Mouse (Mus musculus) layer of hippocampus, adult 18-20 months (tissue): Measurements from ENCODE around the gene Acad10. TPM values are rescaled to one million over a fixed set of nuclear protein-coding genes. Genes with fewer than 3 reads are reported as not detected.

ENCODE experiments used
- DNase-seq, 2 experiments: peaks; one replicate each; pipeline ENCODE4 v3.0.0; 2022; ENCODE audit warnings: low spot score in 2 of 2
- total RNA-seq, 2 experiments: library from RNA; stranded (reverse); gene quantifications; 2 replicates each; pipeline ENCODE4 v1.2.3; 2021

Acad10 gene
- total RNA-seq, 2 experiments from 2014 or later: 3.7 to 5.8 TPM

GRCm38 (mm10) chr5:121597991-121598537, 62.2 kb downstream of the Acad10 start:
- DNase-seq: no peak

DNA sequence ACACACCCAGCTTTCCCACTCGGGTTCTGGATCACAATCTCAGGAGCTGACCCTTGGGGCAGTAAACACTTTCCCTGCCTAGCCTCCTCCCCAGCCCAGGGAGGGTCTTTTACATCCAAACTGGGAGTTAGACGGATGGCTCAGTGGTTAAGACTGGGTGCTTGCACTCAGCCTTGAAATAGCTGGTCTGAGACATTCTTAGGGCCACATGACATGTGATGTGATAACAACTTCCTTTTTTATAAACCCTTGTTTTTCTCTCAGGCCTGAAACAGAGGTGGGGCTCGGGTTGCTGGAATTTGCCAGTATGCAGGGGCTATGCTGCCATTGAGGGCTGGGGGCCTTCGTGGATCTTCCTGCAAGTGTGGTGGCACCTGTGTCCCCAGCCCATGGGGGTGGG, 63.0 kb downstream of the Acad10 start:
- no peak for DNase-seq

DNA sequence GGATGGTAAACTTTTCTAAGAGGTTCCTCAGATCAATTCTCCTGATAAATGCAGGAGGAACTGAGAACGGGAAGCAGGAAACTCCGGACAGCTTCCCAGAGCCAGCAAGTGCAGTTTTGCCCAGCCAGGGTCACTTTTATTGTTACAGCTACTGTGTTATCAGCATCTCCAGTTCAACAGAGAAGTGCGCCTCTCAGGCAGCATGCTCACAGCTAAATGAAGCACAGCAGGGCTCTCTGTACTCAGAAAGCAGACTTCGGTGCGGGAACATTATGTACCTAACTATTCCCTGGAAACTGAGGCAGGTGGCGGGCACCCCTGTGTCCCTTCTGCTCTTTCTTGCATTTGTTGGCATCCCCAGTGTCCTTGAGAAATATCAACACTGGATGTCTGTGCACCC, 64.1 kb downstream of the Acad10 start:
- DNase-seq: no peak

DNA sequence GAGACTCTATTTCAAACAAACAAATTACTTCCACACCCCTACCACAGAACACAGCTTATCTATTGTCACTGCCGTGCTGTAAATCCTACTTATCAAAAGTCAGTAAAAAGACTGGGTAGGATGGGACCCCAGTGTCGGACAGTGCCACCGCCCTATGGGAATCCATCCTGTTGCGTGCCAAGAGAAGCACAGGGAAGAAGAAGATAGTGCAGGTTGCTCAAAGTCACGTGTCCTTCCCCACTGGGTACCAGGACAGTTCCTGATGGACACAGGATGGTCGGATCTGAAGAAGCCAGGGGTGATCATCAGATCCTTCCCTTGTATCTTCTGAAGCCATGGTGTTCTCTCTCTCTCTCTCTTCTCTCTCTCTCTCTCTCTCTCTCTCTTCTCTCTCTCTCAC, 64.6 kb downstream of the Acad10 start:
- no peak for DNase-seq

GRCm38 (mm10) chr5:121594714-121595313, 65.5 kb downstream of the Acad10 start:
- no peak for DNase-seq

DNA sequence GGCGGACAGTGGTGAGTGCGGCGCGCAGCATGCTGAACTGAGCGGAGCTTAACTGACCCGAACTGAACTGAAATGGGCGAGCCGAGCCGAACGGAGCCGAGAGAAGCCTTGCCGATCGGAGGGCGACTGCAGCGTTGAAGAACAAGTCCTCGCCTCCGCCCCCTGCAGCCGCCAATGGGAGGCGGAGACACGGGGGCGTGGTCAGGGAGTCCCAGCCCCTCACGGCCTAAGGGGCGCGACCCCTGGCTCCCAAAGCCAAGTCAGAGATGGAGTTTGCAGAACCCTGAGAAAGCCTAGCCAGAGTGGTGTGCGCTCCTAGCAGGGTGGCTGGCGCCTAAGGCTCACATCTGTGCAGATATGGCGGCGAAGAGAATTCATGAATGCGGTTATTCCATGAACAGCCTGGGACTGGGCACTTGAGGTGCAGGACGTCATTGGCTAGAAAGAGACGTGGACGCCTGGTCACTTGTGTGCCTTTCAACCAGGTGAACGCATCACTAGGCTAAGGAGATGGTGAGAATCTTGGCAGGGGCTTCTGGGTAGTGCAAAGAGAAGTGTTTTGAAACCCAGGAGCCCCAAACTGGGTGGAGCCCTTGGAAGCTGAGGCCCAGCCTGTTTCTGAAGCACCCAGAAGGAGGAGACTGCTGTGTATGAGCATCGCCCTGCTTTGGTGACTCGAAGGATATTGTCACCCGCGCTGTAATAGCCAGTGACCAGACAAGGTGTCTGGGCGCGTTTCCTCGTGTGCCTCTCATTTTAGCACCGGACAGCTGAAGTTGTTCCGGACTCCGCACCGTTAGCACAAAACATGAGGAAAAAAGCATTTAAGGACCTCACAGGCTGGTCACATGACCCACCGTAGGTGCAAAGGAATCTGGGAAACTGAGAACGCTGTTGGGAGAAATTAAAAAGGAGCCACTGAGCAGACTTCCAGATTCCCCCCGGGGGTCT, 66.6 kb downstream of the Acad10 start, which contains the start of gene Aldh2:
Aldh2 (minus strand) TSS at position 374 of the 951 bp plus-strand sequence.
- DNase-seq: peak; percentile 58 to 74

GRCm38 (mm10) chr5:121592816-121593407, 67.4 kb downstream of the Acad10 start:
- DNase-seq: no peak

DNA sequence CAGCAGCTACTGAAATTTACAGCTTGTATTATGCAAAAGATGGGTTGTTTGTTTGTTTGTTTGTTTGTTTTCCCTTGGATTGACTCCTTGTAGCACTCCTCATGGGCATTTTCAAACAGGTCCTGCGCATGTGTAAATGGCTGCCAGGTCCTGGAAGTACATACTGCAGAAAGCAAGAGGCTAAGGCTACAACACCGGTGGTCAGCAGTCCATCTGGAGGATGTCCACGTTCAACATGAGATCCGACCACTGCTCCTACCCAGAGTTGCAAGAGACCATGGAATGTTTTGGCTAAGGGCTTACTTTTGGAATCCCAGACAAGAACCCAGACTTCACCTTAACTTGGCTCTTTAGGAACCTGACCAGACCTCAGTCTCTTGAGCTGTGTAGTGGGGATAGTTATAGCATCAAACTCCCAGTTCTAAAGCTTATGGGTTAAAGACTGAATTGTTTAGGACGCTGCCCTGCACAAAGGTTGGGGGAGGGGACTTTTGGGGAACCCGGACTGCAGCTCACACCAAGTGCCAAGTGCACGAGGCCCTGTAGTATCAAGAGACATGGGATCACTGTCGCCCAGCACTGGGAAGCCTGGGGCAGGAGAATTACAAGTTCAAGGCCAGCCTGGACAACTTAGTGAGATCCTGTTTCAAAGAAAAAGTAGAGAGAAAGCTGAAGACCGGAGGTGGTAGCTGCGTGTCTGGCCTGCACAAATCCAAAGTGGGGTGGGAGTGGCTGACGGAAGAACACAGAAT, 68.1 kb downstream of the Acad10 start:
- DNase-seq: no peak

DNA sequence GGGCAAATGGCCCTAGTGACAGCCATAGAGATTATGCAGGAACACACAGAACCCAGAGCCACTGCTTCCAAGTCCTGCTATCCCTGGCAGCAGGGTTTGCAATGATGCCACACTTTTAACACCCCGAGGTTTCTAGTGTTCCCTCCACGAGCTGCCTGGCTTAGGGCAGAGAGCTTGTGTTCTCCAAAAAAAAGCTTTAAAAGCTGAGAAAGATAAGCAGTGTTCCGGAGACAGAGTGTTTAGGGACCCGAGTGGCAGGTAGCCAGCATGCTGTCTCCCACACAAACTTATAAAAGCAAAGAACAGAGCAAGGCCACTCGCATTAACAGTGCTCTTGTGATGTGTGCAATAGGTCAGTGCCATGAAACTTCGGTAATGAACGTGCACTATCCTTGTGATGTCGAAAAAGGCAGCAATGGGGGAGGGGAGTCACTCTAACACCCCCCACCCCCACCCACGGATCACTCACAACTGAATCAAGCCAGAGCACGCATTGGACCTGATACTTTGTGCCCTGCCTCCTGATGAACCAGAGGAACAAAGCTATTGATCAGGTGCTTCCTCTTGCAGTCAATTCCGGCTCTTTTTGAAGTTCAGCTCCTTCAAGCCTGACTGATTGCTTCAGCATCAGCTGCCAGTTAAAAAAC, 68.8 kb downstream of the Acad10 start:
- peak in 1 of 2 experiments; percentile 30 for DNase-seq

GRCm38 (mm10) chr5:121589928-121590327, 70.4 kb downstream of the Acad10 start:
- DNase-seq: no peak

DNA sequence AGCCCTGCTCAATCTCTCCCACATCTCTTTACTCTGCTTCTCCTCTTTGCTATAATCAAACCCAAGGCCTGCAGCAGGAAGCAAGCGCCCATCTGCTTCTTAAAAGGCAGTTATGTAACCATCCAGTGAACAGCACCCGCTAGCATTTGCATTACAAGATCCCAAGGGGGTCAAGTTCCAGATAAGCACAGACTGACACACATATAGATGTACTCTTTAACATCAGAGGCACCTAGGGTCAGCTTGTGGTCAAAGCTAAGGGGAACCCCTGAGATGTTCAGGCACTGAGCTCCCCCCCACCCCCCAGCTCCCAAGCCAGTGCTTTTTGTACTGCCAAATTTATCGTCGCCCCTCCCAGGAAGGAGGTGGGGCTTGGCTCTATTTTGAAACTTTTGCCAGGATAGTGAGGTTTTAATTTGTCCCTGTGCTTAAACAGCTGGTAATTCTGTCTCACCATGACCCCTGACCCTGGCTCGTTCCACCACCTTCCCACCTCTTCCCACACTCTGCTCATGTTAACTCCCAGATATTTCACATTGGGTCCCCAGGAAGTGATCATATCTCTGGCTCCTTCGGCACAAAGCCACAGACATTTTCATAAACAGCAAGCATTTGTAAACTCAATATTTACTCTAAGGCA, 73.8 kb downstream of the Acad10 start:
- peak; percentile 69 to 85 for DNase-seq

DNA sequence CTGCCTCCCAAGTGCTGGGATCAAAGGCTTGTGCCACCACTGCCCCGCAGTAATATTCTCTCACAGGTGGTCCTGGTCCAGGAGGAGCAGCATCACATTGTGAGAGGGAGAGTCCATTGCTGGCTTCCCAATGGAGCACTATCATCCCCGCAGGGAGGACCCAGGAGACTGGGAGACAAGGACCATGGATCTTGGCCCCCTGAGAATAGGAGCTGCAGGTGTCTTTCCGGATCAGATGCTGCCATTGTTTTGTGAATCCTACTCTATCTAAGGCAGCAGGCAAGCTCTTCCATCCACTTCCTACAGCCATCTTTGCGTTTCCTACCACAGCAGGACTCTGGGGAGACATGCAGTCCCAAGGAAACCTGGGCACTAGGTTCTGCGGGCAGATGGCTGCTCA, 74.6 kb downstream of the Acad10 start:
- peak in 1 of 2 experiments; percentile 21 for DNase-seq

DNA sequence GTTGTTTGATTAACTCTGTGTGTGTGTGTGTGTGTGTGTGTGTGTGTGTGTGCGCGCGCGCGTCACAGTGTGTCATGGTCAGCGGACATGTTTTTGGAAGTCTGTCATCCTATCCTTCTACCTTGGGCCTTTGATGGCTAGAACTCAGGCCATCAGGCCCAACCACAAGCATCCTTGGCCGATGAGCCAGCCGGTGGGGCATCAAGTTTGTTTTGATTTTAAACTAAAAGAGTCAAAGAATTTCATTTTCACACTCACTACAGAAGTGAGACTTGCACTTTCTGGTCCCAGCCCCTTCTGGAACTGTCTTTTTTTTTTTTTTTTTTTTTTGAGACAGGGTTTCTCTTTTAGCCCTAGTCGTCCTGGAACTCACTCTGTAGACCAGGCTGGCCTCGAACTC, 75.3 kb downstream of the Acad10 start:
- no peak for DNase-seq

- peak; percentile 31 to 57 for DNase-seq
These were observed 76.4 kb downstream of the Acad10 start for GRCm38 (mm10) chr5:121583765-121584501.

- DNase-seq: no peak
These were observed 78.4 kb downstream of the Acad10 start for GRCm38 (mm10) chr5:121581945-121582344.

GRCm38 (mm10) chr5:121576927-121577488, 83.3 kb downstream of the Acad10 start:
- no peak for DNase-seq

DNA sequence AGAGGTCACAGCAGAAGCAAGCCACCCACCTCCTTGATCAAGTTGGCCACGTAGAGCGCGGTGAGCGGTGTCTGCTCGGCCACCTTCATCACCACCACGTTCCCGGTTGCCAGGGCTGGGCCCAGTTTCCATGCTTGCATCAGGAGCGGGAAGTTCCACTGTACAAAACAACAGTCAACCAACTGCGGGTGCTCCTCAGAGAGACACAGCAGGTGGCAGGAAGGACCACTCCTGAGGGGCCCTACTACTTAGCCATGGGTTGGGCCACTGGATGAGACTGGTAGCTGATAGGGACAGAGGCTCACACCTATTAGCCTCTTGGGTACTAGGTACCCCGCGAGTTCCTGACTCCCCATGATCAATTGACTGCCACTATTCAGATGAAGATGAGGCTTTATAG, 84.4 kb downstream of the Acad10 start:
- no peak for DNase-seq

- no peak for DNase-seq
These were observed 86.2 kb downstream of the Acad10 start for GRCm38 (mm10) chr5:121574145-121574544.
